Mouse (Mus musculus): ENCODE measurements around the gene Carns1. TPM values are rescaled to one million over a fixed set of nuclear protein-coding genes. Genes with fewer than 3 reads are reported as not detected.
A peak's percentile ranks its signal among the peaks of the same experiment; 100 is the strongest.
"Not testable (repeated sequence)": the region's sequence is repeated elsewhere in the genome, so short reads cannot be mapped to it uniquely, and the experiment has no call there.

Gene Carns1
- polyA plus RNA-seq, 1 experiment from 2014 or later = 4.1 TPM

DNA sequence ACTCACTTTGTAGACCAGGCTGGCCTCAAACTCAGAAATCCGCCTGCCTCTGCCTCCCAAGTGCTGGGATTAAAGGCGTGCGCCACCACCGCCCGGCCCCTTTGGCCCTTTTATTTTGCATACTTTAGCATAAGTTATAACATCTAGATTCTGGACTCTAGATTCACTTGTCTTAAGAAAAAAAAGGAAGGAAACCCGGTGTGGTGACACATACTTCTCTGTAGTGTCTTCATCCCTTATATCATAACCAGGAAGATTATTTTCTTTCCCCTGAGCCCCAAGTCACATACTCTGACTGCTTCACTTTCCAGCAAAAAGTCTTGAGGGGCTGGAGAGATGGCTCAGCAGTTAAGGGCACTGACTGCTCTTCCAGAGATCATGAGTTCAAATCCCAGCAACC is 53.4 kb downstream of the Carns1 start:
- peaks cover 14% of the 10 kb centered on the region for H3K4me1 ChIP-seq (replicated peaks; ENCODE audit: control insufficient read depth, insufficient read depth, low read length)
- H3K36me3 ChIP-seq (ENCODE audit: control insufficient read depth, insufficient read depth); H3K27me3 ChIP-seq (replicated peaks; ENCODE audit: control insufficient read depth, insufficient read depth, low read length); H3K27ac ChIP-seq (ENCODE audit: low read length); H3K9ac ChIP-seq (replicated peaks; ENCODE audit: low read depth, low read length); H3K4me3 ChIP-seq (replicated peaks; ENCODE audit: low read length); ATAC-seq; H3K9me3 ChIP-seq (ENCODE audit: control insufficient read depth, low read length): not testable (repeated sequence)
- 62% methylated on average over 6 of the region's 6 CpGs for WGBS
- H3K4me2 ChIP-seq (ENCODE audit: low read length) = peak overlapping the region; percentile 6; the same call in 1 of the 2 replicates

DNA sequence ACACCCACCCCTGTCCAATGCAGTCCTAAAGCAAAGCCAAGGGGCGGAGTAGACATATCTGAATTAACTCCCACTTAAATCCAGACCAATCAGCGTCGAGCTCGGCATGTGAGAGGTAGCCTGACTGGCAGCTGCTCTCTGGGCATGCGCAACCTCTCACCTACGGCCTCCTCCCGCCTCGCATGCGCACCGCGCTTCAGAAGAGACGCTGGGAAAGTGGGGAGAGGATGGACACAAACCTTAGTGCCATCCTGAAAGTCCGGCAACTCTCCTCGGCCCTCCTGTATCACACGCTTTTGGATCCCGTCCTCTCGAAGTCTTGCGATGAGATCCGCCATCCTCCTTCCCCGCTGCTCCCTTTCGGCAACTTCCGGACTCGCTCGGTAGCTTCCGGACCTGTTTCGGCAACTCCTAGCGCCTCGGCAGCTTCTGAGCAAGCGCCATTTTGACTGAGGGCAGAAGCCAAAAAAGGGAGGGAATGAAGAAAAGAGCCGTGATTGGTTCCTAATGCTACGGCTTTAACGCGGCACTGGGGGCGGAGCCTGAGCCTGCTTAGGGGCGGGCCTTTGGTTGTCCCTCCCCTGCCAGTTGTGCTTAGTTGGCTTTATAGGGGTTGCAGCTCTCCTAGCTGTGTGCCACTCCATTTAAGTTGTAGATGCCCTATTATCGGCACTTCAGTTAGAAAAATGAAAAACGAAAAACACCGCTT is 54.0 kb downstream of the Carns1 start:
- 2% methylated on average over 38 of the region's 38 CpGs for WGBS
- peak; percentile 80 for ATAC-seq
- H3K4me2 ChIP-seq (ENCODE audit: low read length) = peak overlapping the region; percentile 56

DNA sequence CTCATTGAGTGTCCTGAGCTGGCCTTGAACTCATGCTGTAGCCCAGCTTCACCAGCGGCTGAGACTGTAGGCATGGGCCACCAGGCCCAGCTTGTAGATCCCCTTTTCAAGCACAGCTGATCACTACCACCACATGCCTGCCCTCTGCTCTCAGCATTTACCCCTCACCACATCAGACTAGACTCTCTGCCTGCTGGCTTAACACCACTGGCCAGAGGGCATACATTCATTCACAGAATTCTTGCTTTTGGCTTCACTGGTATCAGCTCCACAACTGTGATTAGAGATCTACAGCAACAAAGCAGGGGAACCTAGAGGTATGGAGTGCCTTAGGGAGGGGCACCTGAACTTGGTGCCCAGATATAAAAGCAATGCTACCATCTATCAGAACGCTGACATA is 54.8 kb downstream of the Carns1 start:
- Histone ChIP-seq H3K9me3 (ENCODE audit: control insufficient read depth, low read length) (no peaks in the 10 kb centered on the region), H3K4me1 (replicated peaks; ENCODE audit: control insufficient read depth, insufficient read depth, low read length) (peaks cover 7% of the 10 kb centered on the region), H3K27ac (ENCODE audit: low read length) (no peak overlapping the region), H3K4me2 (ENCODE audit: low read length) (peak overlapping the region; percentile 56), H3K36me3 (ENCODE audit: control insufficient read depth, insufficient read depth) (peaks cover 5% of the 10 kb centered on the region), H3K27me3 (replicated peaks; ENCODE audit: control insufficient read depth, insufficient read depth, low read length) (no peaks in the 10 kb centered on the region), H3K9ac (replicated peaks; ENCODE audit: low read depth, low read length) (no peak overlapping the region), H3K4me3 (replicated peaks; ENCODE audit: low read length) (peak overlapping the region; percentile 58)
- WGBS = 95% methylated on average over 2 of the region's 2 CpGs
- ATAC-seq = no peak

More for the DNA sequence above, 54.0 kb downstream of the Carns1 start:
- peaks cover 7% of the 10 kb centered on the region for H3K4me1 ChIP-seq (replicated peaks; ENCODE audit: control insufficient read depth, insufficient read depth, low read length)
- peak overlapping the region; percentile 58 for H3K4me3 ChIP-seq (replicated peaks; ENCODE audit: low read length)
- H3K27ac ChIP-seq (ENCODE audit: low read length) = peak overlapping the region; percentile 84
- H3K36me3 ChIP-seq (ENCODE audit: control insufficient read depth, insufficient read depth) = no peaks in the 10 kb centered on the region
- H3K9me3 ChIP-seq (ENCODE audit: control insufficient read depth, low read length) = no peaks in the 10 kb centered on the region
- H3K9ac ChIP-seq (replicated peaks; ENCODE audit: low read depth, low read length) = peak overlapping the region; percentile 68
- no peaks in the 10 kb centered on the region for H3K27me3 ChIP-seq (replicated peaks; ENCODE audit: control insufficient read depth, insufficient read depth, low read length)

DNA sequence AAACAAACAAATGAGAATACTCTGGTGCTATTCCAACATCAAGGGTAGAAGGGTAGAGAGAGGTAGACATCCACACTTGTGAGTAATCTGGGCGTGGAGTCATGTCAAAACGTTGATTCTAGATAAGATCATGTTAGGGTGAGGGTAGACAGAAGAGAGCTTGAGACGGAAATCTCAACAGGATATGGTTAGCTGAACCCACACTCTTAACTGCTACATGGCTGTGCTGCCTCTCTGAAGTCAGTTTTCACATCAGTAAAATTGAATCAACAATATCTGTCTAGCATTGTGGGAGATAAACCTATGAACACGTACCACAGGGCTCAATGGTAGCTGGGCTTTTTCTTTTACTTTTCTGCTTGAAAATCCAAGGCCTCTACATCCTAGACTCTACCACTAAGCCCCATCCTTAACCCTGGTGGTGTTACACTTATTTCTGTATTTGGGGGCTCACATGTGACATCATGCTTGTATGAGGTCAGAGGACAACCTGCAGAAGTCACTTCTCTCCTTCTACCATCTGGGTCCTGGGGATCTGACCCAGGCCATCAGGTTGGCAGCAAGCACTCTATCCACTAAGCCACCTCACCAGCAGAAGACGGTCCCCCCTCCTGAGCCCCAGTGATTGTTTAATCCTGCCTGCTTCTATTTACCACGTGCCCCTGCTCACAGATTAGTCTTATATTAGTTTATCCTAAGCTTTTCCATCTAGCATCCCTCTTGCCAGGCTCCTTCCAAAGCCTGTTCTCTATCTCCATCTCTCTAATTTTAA is 55.4 kb downstream of the Carns1 start:
- Histone ChIP-seq H3K27me3 (replicated peaks; ENCODE audit: control insufficient read depth, insufficient read depth, low read length) (no peaks in the 10 kb centered on the region), H3K4me2 (ENCODE audit: low read length) (no peak overlapping the region; the same call in 1 of the 2 replicates), H3K27ac (ENCODE audit: low read length) (no peak overlapping the region), H3K9me3 (ENCODE audit: control insufficient read depth, low read length) (no peaks in the 10 kb centered on the region), H3K9ac (replicated peaks; ENCODE audit: low read depth, low read length) (no peak overlapping the region), H3K4me3 (replicated peaks; ENCODE audit: low read length) (no peak overlapping the region), H3K36me3 (ENCODE audit: control insufficient read depth, insufficient read depth) (peaks cover 7% of the 10 kb centered on the region), H3K4me1 (replicated peaks; ENCODE audit: control insufficient read depth, insufficient read depth, low read length) (peaks cover 5% of the 10 kb centered on the region; the same call in 1 of the 2 replicates)
- WGBS = 90% methylated on average over 6 of the region's 6 CpGs
- ATAC-seq = no peak

DNA sequence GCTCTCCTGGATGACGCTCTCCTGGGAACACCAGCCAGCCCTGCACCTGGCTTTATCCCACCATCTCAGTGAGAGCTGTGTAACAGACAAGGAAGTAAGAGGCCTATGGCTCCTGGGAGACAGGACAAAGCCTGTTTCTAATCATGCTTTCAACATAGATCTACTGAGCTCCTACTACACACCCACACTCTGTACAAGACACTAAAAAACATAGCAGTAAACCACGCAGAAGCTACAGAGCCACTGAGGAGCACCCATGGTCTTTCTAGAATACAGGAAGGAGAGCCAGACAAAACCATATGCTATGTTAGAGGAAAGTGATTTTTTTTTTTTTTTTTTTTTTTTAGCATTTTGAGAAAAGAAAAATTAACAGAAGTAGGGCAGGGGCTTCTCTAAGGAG is 56.9 kb downstream of the Carns1 start:
- H3K4me2 ChIP-seq (ENCODE audit: low read length) = no peak overlapping the region
- H3K36me3 ChIP-seq (ENCODE audit: control insufficient read depth, insufficient read depth) = peaks cover 14% of the 10 kb centered on the region
- H3K4me1 ChIP-seq (replicated peaks; ENCODE audit: control insufficient read depth, insufficient read depth, low read length) = peaks cover 5% of the 10 kb centered on the region; the same call in 1 of the 2 replicates
- H3K27me3 ChIP-seq (replicated peaks; ENCODE audit: control insufficient read depth, insufficient read depth, low read length) = no peaks in the 10 kb centered on the region
- no peak overlapping the region for H3K4me3 ChIP-seq (replicated peaks; ENCODE audit: low read length)
- no peaks in the 10 kb centered on the region for H3K9me3 ChIP-seq (ENCODE audit: control insufficient read depth, low read length)
- no peak for ATAC-seq
- no peak overlapping the region for H3K9ac ChIP-seq (replicated peaks; ENCODE audit: low read depth, low read length)
- no peak overlapping the region for H3K27ac ChIP-seq (ENCODE audit: low read length)
- WGBS = 93% methylated on average over 2 of the region's 2 CpGs

DNA sequence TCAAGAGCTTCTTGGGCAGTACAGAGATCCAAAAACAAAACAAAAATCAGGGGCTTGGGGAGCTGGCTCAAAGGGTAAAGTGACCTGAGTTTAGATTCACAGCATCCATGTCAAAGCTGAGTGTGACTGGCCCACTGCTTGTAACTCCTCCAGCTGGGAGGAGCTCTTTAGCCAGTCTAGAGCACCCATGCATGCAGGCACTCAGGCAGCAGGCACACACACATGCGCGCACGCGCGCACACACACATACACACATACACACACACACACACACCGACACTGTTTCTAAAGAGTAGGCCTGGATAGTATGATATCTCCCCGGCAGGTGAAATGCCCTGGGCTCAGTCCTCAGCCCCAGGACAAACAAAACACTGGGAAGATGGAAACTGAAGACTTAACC is 58.3 kb downstream of the Carns1 start:
- H3K27me3 ChIP-seq (replicated peaks; ENCODE audit: control insufficient read depth, insufficient read depth, low read length) = no peaks in the 10 kb centered on the region
- no peak for ATAC-seq
- 96% methylated on average over 7 of the region's 7 CpGs for WGBS
- peaks cover 5% of the 10 kb centered on the region; the same call in 1 of the 2 replicates for H3K4me1 ChIP-seq (replicated peaks; ENCODE audit: control insufficient read depth, insufficient read depth, low read length)
- H3K4me2 ChIP-seq (ENCODE audit: low read length) = no peak overlapping the region
- no peaks in the 10 kb centered on the region for H3K9me3 ChIP-seq (ENCODE audit: control insufficient read depth, low read length)
- no peak overlapping the region for H3K27ac ChIP-seq (ENCODE audit: low read length)
- peaks cover 16% of the 10 kb centered on the region for H3K36me3 ChIP-seq (ENCODE audit: control insufficient read depth, insufficient read depth)
- H3K9ac ChIP-seq (replicated peaks; ENCODE audit: low read depth, low read length) = no peak overlapping the region
- no peak overlapping the region for H3K4me3 ChIP-seq (replicated peaks; ENCODE audit: low read length)

DNA sequence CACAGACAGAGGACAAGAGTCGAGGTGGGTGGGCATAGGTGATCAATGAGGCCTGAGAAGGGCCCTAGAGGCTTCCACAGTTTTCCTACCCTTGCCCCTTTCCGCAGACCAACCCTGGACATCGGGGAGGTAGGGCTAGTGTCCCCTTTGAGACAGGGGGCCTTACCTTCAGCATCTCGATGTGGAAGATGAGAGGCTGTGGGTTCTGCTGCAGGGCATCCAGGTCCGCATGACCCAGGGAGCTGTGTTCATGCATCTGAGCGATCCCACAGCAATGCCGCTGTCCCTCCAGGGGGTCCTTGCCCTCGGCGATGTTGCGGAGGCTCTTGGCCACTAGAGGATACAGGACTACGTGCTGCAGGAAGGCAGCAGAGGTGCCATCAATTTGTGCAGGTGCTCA is 59.5 kb downstream of the Carns1 start:
- ATAC-seq = no peak
- Histone ChIP-seq H3K4me1 (replicated peaks; ENCODE audit: control insufficient read depth, insufficient read depth, low read length) (peaks cover 5% of the 10 kb centered on the region; the same call in 1 of the 2 replicates), H3K9ac (replicated peaks; ENCODE audit: low read depth, low read length) (no peak overlapping the region), H3K27me3 (replicated peaks; ENCODE audit: control insufficient read depth, insufficient read depth, low read length) (no peaks in the 10 kb centered on the region), H3K4me3 (replicated peaks; ENCODE audit: low read length) (no peak overlapping the region), H3K9me3 (ENCODE audit: control insufficient read depth, low read length) (no peaks in the 10 kb centered on the region), H3K4me2 (ENCODE audit: low read length) (no peak overlapping the region), H3K36me3 (ENCODE audit: control insufficient read depth, insufficient read depth) (peaks cover 16% of the 10 kb centered on the region), H3K27ac (ENCODE audit: low read length) (no peak overlapping the region)
- 84% methylated on average over 11 of the region's 11 CpGs for WGBS

DNA sequence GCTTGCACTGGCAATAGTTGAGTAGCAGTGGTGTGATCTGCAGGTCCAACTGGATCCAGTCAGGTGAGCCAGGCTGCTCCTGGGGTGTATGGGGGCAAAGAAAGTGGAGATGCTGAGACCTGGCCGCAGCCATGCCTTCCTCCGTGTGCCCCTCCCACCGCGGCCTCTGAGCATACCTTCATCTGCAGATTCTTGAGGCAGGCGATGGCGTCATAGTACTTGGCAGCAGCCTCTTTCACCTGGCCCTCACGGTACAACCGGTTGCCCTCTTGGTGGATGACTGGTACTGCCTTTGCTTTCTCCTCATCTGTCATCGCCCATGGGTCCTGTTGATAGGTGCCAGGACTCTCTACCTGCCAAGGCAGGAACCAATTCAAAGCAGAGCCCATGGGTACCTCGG is 60.1 kb downstream of the Carns1 start:
- Histone ChIP-seq H3K36me3 (ENCODE audit: control insufficient read depth, insufficient read depth) (peaks cover 16% of the 10 kb centered on the region), H3K27me3 (replicated peaks; ENCODE audit: control insufficient read depth, insufficient read depth, low read length) (no peaks in the 10 kb centered on the region), H3K4me2 (ENCODE audit: low read length) (no peak overlapping the region), H3K9ac (replicated peaks; ENCODE audit: low read depth, low read length) (no peak overlapping the region), H3K9me3 (ENCODE audit: control insufficient read depth, low read length) (no peaks in the 10 kb centered on the region), H3K4me1 (replicated peaks; ENCODE audit: control insufficient read depth, insufficient read depth, low read length) (no peaks in the 10 kb centered on the region; the same call in 1 of the 2 replicates), H3K4me3 (replicated peaks; ENCODE audit: low read length) (no peak overlapping the region), H3K27ac (ENCODE audit: low read length) (no peak overlapping the region)
- WGBS = 92% methylated on average over 10 of the region's 10 CpGs
- ATAC-seq = no peak

DNA sequence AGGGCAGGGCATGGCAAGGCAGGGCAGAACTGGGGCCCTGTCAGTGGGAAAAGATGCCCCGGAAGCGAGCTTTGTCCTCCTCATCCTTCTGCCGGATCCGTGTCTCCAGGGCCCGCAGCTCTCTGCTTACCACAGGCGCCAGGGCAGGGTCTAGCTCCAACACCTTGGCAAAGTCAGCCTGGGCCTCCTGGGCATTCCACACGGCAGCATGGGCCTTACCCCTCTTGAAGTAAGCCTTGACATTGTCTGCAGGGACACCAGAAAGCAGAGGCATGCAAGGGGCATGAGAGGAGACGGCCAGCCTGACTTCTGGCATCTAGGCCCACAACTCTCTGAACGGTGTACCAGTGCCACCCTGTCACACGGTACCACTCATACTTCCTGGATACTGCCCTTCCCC is 60.7 kb downstream of the Carns1 start:
- H3K4me3 ChIP-seq (replicated peaks; ENCODE audit: low read length) = no peak overlapping the region
- H3K9me3 ChIP-seq (ENCODE audit: control insufficient read depth, low read length) = no peaks in the 10 kb centered on the region
- no peaks in the 10 kb centered on the region; the same call in 1 of the 2 replicates for H3K4me1 ChIP-seq (replicated peaks; ENCODE audit: control insufficient read depth, insufficient read depth, low read length)
- WGBS = 94% methylated on average over 10 of the region's 10 CpGs
- peaks cover 16% of the 10 kb centered on the region for H3K36me3 ChIP-seq (ENCODE audit: control insufficient read depth, insufficient read depth)
- ATAC-seq = no peak
- no peaks in the 10 kb centered on the region for H3K27me3 ChIP-seq (replicated peaks; ENCODE audit: control insufficient read depth, insufficient read depth, low read length)
- H3K4me2 ChIP-seq (ENCODE audit: low read length) = no peak overlapping the region
- no peak overlapping the region for H3K27ac ChIP-seq (ENCODE audit: low read length)
- H3K9ac ChIP-seq (replicated peaks; ENCODE audit: low read depth, low read length) = no peak overlapping the region
